Mouse (Mus musculus) liver, embryonic 14.5 days (tissue): ENCODE measurements around the gene Nkapl.

ENCODE experiments used
- CTCF ChIP-seq: IDR thresholded peaks from 2 replicates; pipeline ENCODE4 v1.5.1; 2016; ENCODE audit warnings: antibody characterized with exemption, low read depth, control low read depth
- EP300 ChIP-seq: IDR thresholded peaks from 2 replicates; pipeline ENCODE4 v1.6.1; 2016; ENCODE audit warnings: antibody characterized with exemption, low read depth

- TF ChIP-seq CTCF (no peak), EP300 (no peak)
Measured at GRCm38 (mm10) chr13:21427631-21428030, 40.7 kb downstream of the Nkapl start.
